Mouse (Mus musculus) ES-Bruce4 (cell line): ENCODE measurements around the gene Ncaph2. TPM values are rescaled to one million over a fixed set of nuclear protein-coding genes. Genes with fewer than 3 reads are reported as not detected.
A peak's percentile ranks its signal among the peaks of the same experiment; 100 is the strongest.

ENCODE experiments used
- H3K27ac ChIP-seq: 2 replicates; pipeline ENCODE4 v1.5.1; 2012; ENCODE audit warnings: low read length, inconsistent platforms; ENCODE audit not compliant: insufficient read depth
- H3K27me3 ChIP-seq: 2 replicates; pipeline ENCODE4 v1.6.1; 2012; ENCODE audit warnings: mild to moderate bottlenecking, low read length, inconsistent platforms; ENCODE audit not compliant: control insufficient read depth, poor library complexity, insufficient read depth, severe bottlenecking
- H3K36me3 ChIP-seq: 2 replicates; pipeline ENCODE4 v1.6.1; 2012; ENCODE audit warnings: inconsistent platforms, mild to moderate bottlenecking, low read length, moderate library complexity; ENCODE audit not compliant: control insufficient read depth, poor library complexity, insufficient read depth, severe bottlenecking
- H3K4me1 ChIP-seq: one replicate; pipeline ENCODE4 v1.8.1; 2011; ENCODE audit warnings: low read length; ENCODE audit not compliant: control insufficient read depth, insufficient read depth
- H3K4me3 ChIP-seq: 2 replicates; pipeline ENCODE4 v1.5.1; 2011; ENCODE audit warnings: low read depth, mild to moderate bottlenecking, low read length
- H3K9ac ChIP-seq: 2 replicates; pipeline ENCODE4 v1.6.1; 2012; ENCODE audit warnings: low read depth, mild to moderate bottlenecking, inconsistent platforms; ENCODE audit not compliant: poor library complexity, severe bottlenecking
- H3K9me3 ChIP-seq: replicated peaks from 2 replicates; pipeline ENCODE4 v1.6.1; 2012; ENCODE audit warnings: mild to moderate bottlenecking, low read length, inconsistent platforms; ENCODE audit not compliant: control insufficient read depth, poor library complexity, insufficient read depth, severe bottlenecking
- CTCF ChIP-seq: IDR thresholded peaks from one replicate; pipeline ENCODE4 v1.8.1; 2011; ENCODE audit warnings: low read depth, low read length
- EP300 ChIP-seq: IDR thresholded peaks from 2 replicates; pipeline ENCODE4 v1.6.1; 2011; ENCODE audit warnings: low read depth, low read length; ENCODE audit not compliant: insufficient read depth
- POLR2A ChIP-seq: IDR thresholded peaks from one replicate; pipeline ENCODE4 v1.8.1; 2011; ENCODE audit warnings: low read length; ENCODE audit not compliant: insufficient read depth
- polyA plus RNA-seq: library from polyadenylated mRNA; stranded (reverse); fragments of >200 nt; gene quantifications from 2 replicates; pipeline ENCODE4 v1.2.4, GENCODE M21; 2011; ENCODE audit warnings: low read depth; ENCODE audit not compliant: missing spikeins, insufficient read depth, insufficient read length

Gene Ncaph2
- polyA plus RNA-seq, 1 experiment = 173 TPM

DNA sequence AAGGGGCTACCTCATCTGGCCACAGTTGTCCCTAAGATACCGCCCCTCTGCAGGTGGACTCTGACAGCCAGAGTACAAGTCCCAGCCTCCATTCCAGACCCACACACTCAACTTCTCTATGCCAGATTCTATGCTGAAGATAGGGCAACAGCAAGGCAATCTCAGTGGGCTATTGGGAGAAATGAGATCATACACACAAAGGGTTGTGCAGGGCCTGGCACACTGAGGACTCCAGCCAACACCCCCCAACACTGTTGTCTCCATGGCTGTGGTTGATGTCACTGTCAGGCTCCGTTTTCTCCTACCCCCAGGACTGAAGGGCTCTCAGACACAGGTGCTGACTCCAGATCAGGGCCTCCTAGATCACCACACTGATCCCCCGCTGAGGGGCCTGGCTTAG, 41.4 kb upstream of the Ncaph2 start:
- TF ChIP-seq EP300 = no peak
- no peak for TF ChIP-seq POLR2A
- TF ChIP-seq CTCF = no peak
- no peaks in the 10 kb centered on the region for H3K36me3 ChIP-seq
- no peaks in the 10 kb centered on the region for H3K9me3 ChIP-seq
- no peaks in the 10 kb centered on the region for H3K4me1 ChIP-seq
- peak overlapping the region; percentile 83 for H3K9ac ChIP-seq
- no peak overlapping the region for H3K27ac ChIP-seq
- no peaks in the 10 kb centered on the region for H3K27me3 ChIP-seq
- peak overlapping the region; percentile 86 for H3K4me3 ChIP-seq

DNA sequence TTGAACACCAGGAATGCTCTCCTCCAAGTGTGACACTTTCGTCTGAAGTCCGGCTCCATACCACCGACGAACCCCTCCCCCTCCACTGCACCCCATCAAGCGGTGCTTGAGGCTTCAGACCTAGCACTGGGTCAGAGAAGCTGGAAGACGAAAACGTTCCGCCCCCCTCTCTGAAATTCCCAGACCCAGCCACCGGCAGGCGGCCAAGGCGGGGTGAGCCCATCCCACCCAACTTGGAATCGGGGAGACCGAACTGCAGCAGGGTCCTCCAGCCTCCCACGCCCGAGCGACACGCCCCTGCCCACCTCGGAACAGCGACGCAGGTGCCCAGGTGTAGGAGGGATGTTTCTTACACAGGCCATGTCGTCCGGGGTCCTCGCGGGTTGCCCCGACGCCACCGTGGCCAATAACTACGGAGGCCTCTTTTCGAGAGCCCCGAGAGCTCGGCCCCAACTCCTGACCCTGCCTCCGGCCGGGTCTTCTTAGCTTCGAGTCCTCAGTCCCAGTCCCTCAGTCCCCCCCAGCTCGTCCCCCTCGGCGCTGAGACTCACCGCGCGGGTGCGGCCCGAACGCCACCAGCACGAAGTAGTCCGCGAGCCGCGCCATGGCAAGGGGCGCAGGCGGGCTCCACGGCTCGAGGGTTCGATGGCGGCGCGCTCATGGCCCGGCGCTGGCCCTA, 40.9 kb upstream of the Ncaph2 start:
- peak overlapping the region; percentile 83 for H3K9ac ChIP-seq
- no peaks in the 10 kb centered on the region for H3K27me3 ChIP-seq
- H3K9me3 ChIP-seq = no peaks in the 10 kb centered on the region
- no peaks in the 10 kb centered on the region for H3K4me1 ChIP-seq
- peak overlapping the region; percentile 86 for H3K4me3 ChIP-seq
- TF ChIP-seq CTCF (no peak), EP300 (no peak), POLR2A (no peak)
- H3K36me3 ChIP-seq = no peaks in the 10 kb centered on the region
- no peak overlapping the region for H3K27ac ChIP-seq

DNA sequence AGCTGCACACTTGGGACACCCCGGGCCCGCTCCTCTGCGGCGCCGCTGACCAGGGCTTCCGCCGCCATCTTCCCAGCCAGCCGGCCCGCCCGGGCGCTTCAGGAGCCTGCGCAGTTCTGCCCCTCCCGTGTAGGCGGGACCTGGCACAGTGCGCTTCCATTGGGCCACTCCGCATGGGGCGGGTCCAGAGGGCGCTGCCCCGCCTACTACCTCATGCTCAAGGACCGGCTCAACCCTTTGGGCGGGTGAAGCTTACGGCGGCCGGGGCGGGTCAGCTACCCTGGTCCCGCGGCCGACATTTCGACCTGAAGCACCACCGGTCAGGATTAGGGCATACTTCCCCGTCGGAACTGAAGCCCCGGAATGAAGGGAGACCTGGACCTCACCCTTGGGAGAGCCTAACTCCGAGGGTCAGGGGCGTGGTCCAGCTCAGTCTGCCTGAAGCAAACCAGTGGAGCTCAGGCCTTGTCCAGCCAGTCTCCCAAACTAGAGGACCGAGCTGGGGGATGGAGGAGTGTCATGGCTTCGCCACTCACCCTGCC, 40.3 kb upstream of the Ncaph2 start, which contains the start of gene Sbf1:
Gene Sbf1, minus strand, starts transcription at position 122 of the 542 bp plus-strand sequence.
- no peaks in the 10 kb centered on the region for H3K27me3 ChIP-seq
- no peak within 1 kb of the TSS for H3K27ac ChIP-seq
- H3K36me3 ChIP-seq = no peaks in the 10 kb centered on the region
- peak within 1 kb of the TSS; percentile 91 for H3K4me3 ChIP-seq
- TF ChIP-seq POLR2A = peak; percentile 30
- TF ChIP-seq CTCF = no peak
- no peak for TF ChIP-seq EP300
- H3K9ac ChIP-seq = peak within 1 kb of the TSS; percentile 83
- no peaks in the 10 kb centered on the region for H3K9me3 ChIP-seq
- no peaks in the 10 kb centered on the region for H3K4me1 ChIP-seq

DNA sequence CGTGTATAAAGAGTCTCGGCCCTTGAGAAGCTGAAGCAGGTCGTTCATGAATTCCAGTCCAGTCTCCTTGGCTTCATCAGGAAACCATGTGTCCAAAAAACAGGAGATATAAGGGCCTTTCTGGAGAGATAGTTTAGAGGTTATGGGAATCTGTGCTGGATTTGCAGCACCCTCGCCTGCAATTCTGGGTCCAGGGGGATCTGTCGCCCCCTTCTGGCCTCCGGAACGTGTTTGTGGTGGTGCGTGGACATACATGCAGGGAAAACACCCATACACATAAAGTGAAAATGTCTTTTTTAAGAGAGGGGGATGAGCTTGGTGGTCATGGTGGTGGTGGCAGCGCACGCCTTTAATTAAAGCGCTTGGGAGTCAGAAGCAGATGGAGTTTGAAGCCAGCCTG, 39.4 kb upstream of the Ncaph2 start:
- Histone ChIP-seq H3K4me3 (no peak overlapping the region), H3K9ac (peak overlapping the region; percentile 83; the same call in 1 of the 2 replicates)

DNA sequence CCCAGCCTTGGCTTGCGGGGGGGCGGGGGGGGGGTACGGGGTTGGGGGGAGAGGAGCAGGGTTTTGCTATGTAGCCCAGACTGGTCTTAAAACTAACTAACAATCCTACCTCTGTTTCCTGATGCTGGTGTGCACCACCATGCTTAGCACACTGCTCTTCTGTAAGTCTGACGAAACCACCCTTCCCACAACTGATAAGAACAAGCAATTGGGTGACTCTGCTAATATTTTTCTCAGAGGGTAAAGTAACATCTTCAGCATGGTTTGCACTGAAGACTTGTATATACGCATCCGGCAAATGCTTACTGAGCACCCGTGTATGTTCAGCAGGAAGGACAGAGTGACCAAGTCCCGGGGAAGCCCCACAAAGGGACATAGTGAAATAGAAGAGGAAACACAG, 34.3 kb upstream of the Ncaph2 start:
- Histone ChIP-seq H3K9me3 (no peaks in the 10 kb centered on the region), H3K4me3 (no peak overlapping the region), H3K4me1 (no peaks in the 10 kb centered on the region), H3K27ac (no peak overlapping the region), H3K36me3 (no peaks in the 10 kb centered on the region), H3K27me3 (no peaks in the 10 kb centered on the region), H3K9ac (no peak overlapping the region)
- TF ChIP-seq EP300 (no peak), CTCF (no peak), POLR2A (no peak)

More for the DNA sequence above, 39.4 kb upstream of the Ncaph2 start:
- no peaks in the 10 kb centered on the region for H3K9me3 ChIP-seq
- H3K4me1 ChIP-seq = no peaks in the 10 kb centered on the region
- no peaks in the 10 kb centered on the region for H3K36me3 ChIP-seq
- TF ChIP-seq POLR2A = no peak
- peak; percentile 88 for TF ChIP-seq CTCF
- no peak overlapping the region for H3K27ac ChIP-seq
- H3K27me3 ChIP-seq = no peaks in the 10 kb centered on the region

DNA sequence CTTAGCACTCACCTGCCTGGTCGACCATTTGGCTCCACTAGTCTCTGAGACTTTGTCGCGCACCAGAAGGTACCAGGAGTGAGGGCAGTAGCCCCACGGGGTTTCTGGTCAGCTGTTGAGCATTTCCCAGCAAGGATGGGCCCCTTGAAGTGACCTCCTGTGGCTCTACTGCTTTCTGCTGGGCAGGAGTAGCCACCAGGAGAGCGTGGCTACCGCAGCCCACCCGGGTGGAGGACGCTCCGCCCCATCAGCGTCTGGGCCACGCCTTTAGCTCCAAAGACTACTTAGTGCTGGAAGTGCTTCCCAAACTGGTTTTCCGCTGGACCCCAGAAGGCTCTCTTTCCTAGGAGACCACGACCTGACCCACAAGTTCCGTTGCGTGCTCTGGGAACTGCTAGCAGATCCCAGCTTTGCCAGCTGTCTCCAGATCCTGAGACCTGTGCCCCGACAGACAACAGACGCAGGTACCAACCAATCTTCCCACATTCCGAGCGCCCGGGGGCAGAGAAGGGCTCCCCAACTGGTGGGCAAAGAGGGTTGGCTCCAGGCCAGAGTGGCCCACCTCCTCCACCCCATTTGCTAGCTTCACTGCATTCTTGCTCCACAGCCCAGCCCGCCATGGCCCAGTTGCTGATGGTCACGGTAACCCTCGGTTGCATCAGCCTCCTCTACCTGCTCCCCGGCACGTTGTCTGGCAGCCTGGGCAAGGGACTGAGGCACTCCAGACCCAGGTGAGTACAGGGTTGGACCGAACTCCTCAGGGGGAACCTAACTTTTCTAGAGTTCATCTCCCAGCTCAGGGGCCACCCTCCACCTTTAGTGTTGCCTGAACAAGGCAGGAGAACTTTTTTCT, 32.6 kb upstream of the Ncaph2 start, which contains the start of gene Adm2:
Gene Adm2, plus strand, starts transcription at position 51 of the 853 bp plus-strand sequence.
- Histone ChIP-seq H3K36me3 (no peaks in the 10 kb centered on the region), H3K4me1 (no peaks in the 10 kb centered on the region), H3K27me3 (no peaks in the 10 kb centered on the region), H3K9ac (peak within 1 kb of the TSS; percentile 41), H3K27ac (no peak within 1 kb of the TSS), H3K9me3 (no peaks in the 10 kb centered on the region), H3K4me3 (peak within 1 kb of the TSS; percentile 71)
- TF ChIP-seq CTCF (no peak), EP300 (no peak), POLR2A (peak; percentile 34)
